8 mouse cellular contexts compared by ENCODE assay signal in the genomic region with DNA sequence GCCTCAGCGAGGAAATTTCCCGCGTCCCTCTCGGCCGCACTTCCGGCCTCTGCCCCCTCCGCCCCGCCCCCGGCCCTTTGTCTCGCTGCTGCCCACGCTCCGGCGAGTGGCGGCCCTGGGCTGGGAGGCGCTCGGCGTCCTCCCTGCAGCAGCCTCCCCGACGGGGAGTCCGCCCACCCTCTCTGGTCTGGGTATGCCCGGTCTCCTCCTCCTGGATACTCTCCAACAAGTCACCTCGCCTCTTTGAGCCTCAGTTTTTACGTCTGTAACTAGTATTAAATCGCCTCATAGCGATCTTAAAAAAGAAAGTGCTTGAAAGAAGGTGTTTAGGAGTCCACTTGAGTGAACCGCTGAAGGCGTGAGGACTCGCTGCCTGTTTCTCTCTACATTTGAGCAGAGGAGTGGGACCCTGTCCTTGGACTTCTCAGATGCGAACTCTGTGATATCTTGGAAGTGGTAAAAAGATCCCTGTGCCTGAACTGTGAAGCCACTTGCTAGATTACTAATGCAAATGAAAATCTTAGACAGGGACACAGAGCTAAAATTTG. TPM values are rescaled to one million over a fixed set of nuclear protein-coding genes. Genes with fewer than 3 reads are reported as not detected.
DNase-seq lines count a peak whose midpoint lies in the region; ATAC-seq and TF ChIP-seq lines count a peak whose summit lies in the region.

Gene Gprin1 (minus strand): TSS at position 11 of the 548 bp plus-strand sequence.

- H3K9ac ChIP-seq in heart, postnatal 0 days (replicated peaks; ENCODE audit: low read depth, low read length) = no peak within 1 kb of the TSS
- peak within 1 kb of the TSS; percentile 83 for H3K9ac ChIP-seq in forebrain, embryonic 16.5 days (replicated peaks; ENCODE audit: low read depth, low read length)
- no peak within 1 kb of the TSS for H3K9ac ChIP-seq in limb, embryonic 15.5 days

- no peaks in the 10 kb centered on the region for H3K36me3 ChIP-seq in heart, postnatal 0 days (replicated peaks; ENCODE audit: control insufficient read depth, insufficient read depth, low read length)
- peaks cover 1% of the 10 kb centered on the region; the same call in 1 of the 2 replicates for H3K36me3 ChIP-seq in forebrain, embryonic 16.5 days (ENCODE audit: control insufficient read depth, insufficient read depth)
- H3K36me3 ChIP-seq in limb, embryonic 15.5 days = no peaks in the 10 kb centered on the region

- H3K4me1 ChIP-seq in heart, postnatal 0 days (ENCODE audit: control insufficient read depth, insufficient read depth) = peaks cover 4% of the 10 kb centered on the region; the same call in 1 of the 2 replicates
- peaks cover 63% of the 10 kb centered on the region for H3K4me1 ChIP-seq in forebrain, embryonic 16.5 days (replicated peaks; ENCODE audit: control insufficient read depth, insufficient read depth, low read length)
- H3K4me1 ChIP-seq in limb, embryonic 15.5 days = peaks cover 11% of the 10 kb centered on the region

- H3K4me3 ChIP-seq in heart, postnatal 0 days (ENCODE audit: low read depth, low read length) = peak within 1 kb of the TSS; percentile 52
- peak within 1 kb of the TSS; percentile 72 for H3K4me3 ChIP-seq in forebrain, embryonic 16.5 days (replicated peaks; ENCODE audit: low read length)
- H3K4me3 ChIP-seq in limb, embryonic 15.5 days = peak within 1 kb of the TSS; percentile 53

- no peak for TF ChIP-seq EP300 in heart, postnatal 0 days (IDR thresholded peaks at IDR 0.05; ENCODE audit: low read depth)

- H3K27me3 ChIP-seq in heart, postnatal 0 days (ENCODE audit: control insufficient read depth, insufficient read depth, low read length) = peaks cover 52% of the 10 kb centered on the region
- H3K27me3 ChIP-seq in forebrain, embryonic 16.5 days (replicated peaks; ENCODE audit: control insufficient read depth, insufficient read depth, low read length) = no peaks in the 10 kb centered on the region
- H3K27me3 ChIP-seq in limb, embryonic 15.5 days = peaks cover 73% of the 10 kb centered on the region

- WGBS in heart, postnatal 0 days = 2% methylated on average over 29 of the region's 29 CpGs
- 1% methylated on average over 29 of the region's 29 CpGs for WGBS in forebrain, embryonic 16.5 days
- 3% methylated on average over 28 of the region's 29 CpGs for WGBS in limb, embryonic 15.5 days

- peak within 1 kb of the TSS; percentile 60 for H3K4me2 ChIP-seq in heart, postnatal 0 days (ENCODE audit: low read depth, low read length)
- peak within 1 kb of the TSS; percentile 83 for H3K4me2 ChIP-seq in forebrain, embryonic 16.5 days (ENCODE audit: low read length)
- peak within 1 kb of the TSS; percentile 94 for H3K4me2 ChIP-seq in limb, embryonic 15.5 days

- ATAC-seq in heart, postnatal 0 days (ENCODE audit: insufficient read depth, low read depth) = no peak
- ATAC-seq in forebrain, embryonic 16.5 days = peak; percentile 57
- ATAC-seq in limb, embryonic 15.5 days (ENCODE audit: insufficient number of reproducible peaks, low FRiP score, low TSS enrichment, low read depth) = no peak
- no peak for ATAC-seq in granulocyte monocyte progenitor cell, adult 5-6 weeks (replicated peaks; ENCODE audit: poor library complexity, severe bottlenecking)
- no peak for ATAC-seq in activated CD4-positive, CD25-positive, alpha-beta regulatory T cell, adult 4 months

- H3K27ac ChIP-seq in heart, postnatal 0 days (ENCODE audit: low read depth) = no peak within 1 kb of the TSS
- peak within 1 kb of the TSS; percentile 89 for H3K27ac ChIP-seq in forebrain, embryonic 16.5 days (ENCODE audit: low read length)
- no peak within 1 kb of the TSS for H3K27ac ChIP-seq in limb, embryonic 15.5 days

- intact Hi-C loops in heart, postnatal 14 days (cut with DNase I) = no loop called here

- TF ChIP-seq POLR2A in brain, embryonic 14.5 days (IDR thresholded peaks at IDR 0.05; ENCODE audit: borderline replicate concordance, extremely low read depth, insufficient read depth, insufficient read length, poor library complexity, severe bottlenecking) = peak; percentile 32; the same call in 1 of the 2 replicates

- H3K9me3 ChIP-seq in heart, postnatal 0 days (replicated peaks; ENCODE audit: control insufficient read depth, low read length) = no peaks in the 10 kb centered on the region
- H3K9me3 ChIP-seq in forebrain, embryonic 16.5 days (ENCODE audit: control insufficient read depth, low read length) = no peaks in the 10 kb centered on the region
- H3K9me3 ChIP-seq in limb, embryonic 15.5 days = no peaks in the 10 kb centered on the region

- no peak for TF ChIP-seq CTCF in heart, postnatal 0 days (IDR thresholded peaks at IDR 0.05; ENCODE audit: low read depth)
- TF ChIP-seq CTCF in brain, embryonic 14.5 days (IDR thresholded peaks at IDR 0.05; ENCODE audit: borderline replicate concordance, extremely low read depth, insufficient read depth, insufficient read length) = no peak

- no peak for DNase-seq in heart, postnatal 0 days (ENCODE audit: low spot score)
- DNase-seq in heart, postnatal 14 days = no peak
- DNase-seq in brain, embryonic 14.5 days (ENCODE audit: low read depth) = no peak
- DNase-seq in thymus, postnatal 36 days = no peak

RNA-seq across cellular contexts. Expression of gene Gprin1, which starts in this region (rescaled TPM):
- not detected in 2 replicates for total RNA-seq in heart, postnatal 0 days (2014; rRNA removed; ENCODE audit: low replicate concordance)
- polyA plus RNA-seq in heart, postnatal 0 days (2015; fragmentation: Nextera tagmentation; extraction: Ambion mirVana) = 0.03 TPM in 1 of 2 replicates, not detected in the other
- total RNA-seq in heart, postnatal 14 days (2021) = not detected
- polyA plus RNA-seq in brain, embryonic 14.5 days (2012; rRNA removed) = 77.7 and 109 TPM in 2 replicates
- 6.2 and 7.1 TPM in 2 replicates for polyA plus RNA-seq in forebrain, embryonic 16.5 days (2015; fragmentation: Nextera tagmentation; extraction: Ambion mirVana)
- polyA plus RNA-seq in limb, embryonic 15.5 days (2015; fragmentation: Nextera tagmentation; extraction: Ambion mirVana) = 0.15 and 0.20 TPM in 2 replicates
- total RNA-seq in granulocyte monocyte progenitor cell, adult 5-6 weeks (2014; fragmentation: Nextera tagmentation) = not detected in 2 replicates
- total RNA-seq in granulocyte monocyte progenitor cell, adult 5-6 weeks (2017) = not detected in 2 replicates
- polyA plus RNA-seq in activated CD4-positive, CD25-positive, alpha-beta regulatory T cell, adult 4 months (2017; shearing (Covaris generic)) = not detected
